Mouse (Mus musculus) liver, embryonic 12.5 days (tissue): ENCODE data around the gene Armh3. TPM values are rescaled to one million over a fixed set of nuclear protein-coding genes. Genes with fewer than 3 reads are reported as not detected.
"Not testable (repeated sequence)": the region's sequence is repeated elsewhere in the genome, so short reads cannot be mapped to it uniquely, and the experiment has no call there.

Source experiments
- ATAC-seq: fragments of 200-750 bp; cut with Nextera tagmentation; 2 replicates; pipeline ENCODE4 v1.8.0; 2017; ENCODE audit warnings: moderate number of reproducible peaks, mild to moderate bottlenecking, moderate library complexity
- H3K27ac ChIP-seq: fragments of 300-500 bp; sonication (generic); 2 replicates; pipeline ENCODE4 v1.5.1; 2016; ENCODE audit warnings: mild to moderate bottlenecking
- H3K27me3 ChIP-seq: fragments of 300-500 bp; sonication (generic); replicated peaks from 2 replicates; pipeline ENCODE4 v1.6.1; 2016; ENCODE audit warnings: mild to moderate bottlenecking, moderate library complexity
- H3K36me3 ChIP-seq: fragments of 300-500 bp; sonication (generic); 2 replicates; pipeline ENCODE4 v1.6.1; 2016; ENCODE audit warnings: mild to moderate bottlenecking, moderate library complexity
- H3K4me1 ChIP-seq: fragments of 300-500 bp; sonication (generic); 2 replicates; pipeline ENCODE4 v1.6.1; 2016
- H3K4me2 ChIP-seq: fragments of 300-500 bp; sonication (generic); 2 replicates; pipeline ENCODE4 v1.6.1; 2016; ENCODE audit warnings: mild to moderate bottlenecking, moderate library complexity
- H3K4me3 ChIP-seq: fragments of 300-500 bp; sonication (generic); 2 replicates; pipeline ENCODE4 v1.5.1; 2016; ENCODE audit warnings: mild to moderate bottlenecking, moderate library complexity
- H3K9ac ChIP-seq: fragments of 300-500 bp; sonication (generic); 2 replicates; pipeline ENCODE4 v1.6.1; 2016; ENCODE audit warnings: mild to moderate bottlenecking, moderate library complexity
- H3K9me3 ChIP-seq: fragments of 300-500 bp; sonication (generic); replicated peaks from 2 replicates; pipeline ENCODE4 v1.6.1; 2016; ENCODE audit warnings: mild to moderate bottlenecking, moderate library complexity
- WGBS: fragments of 180-500 bp; shearing (Covaris S2); methylation state at CpG from one replicate; pipeline ENCODE4 v1.1.7; 2016; ENCODE audit not compliant: insufficient replicate concordance; 5-methylcytosine and 5-hydroxymethylcytosine counted together
- polyA plus RNA-seq: library from polyadenylated mRNA; unstranded; fragments of >200 nt; fragmentation: Nextera tagmentation; extraction: Ambion mirVana; gene quantifications from 2 replicates; pipeline ENCODE4 v1.2.1, GENCODE M21; 2016

Gene Armh3
- polyA plus RNA-seq, 1 experiment from 2014 or later = 6.5 TPM

DNA sequence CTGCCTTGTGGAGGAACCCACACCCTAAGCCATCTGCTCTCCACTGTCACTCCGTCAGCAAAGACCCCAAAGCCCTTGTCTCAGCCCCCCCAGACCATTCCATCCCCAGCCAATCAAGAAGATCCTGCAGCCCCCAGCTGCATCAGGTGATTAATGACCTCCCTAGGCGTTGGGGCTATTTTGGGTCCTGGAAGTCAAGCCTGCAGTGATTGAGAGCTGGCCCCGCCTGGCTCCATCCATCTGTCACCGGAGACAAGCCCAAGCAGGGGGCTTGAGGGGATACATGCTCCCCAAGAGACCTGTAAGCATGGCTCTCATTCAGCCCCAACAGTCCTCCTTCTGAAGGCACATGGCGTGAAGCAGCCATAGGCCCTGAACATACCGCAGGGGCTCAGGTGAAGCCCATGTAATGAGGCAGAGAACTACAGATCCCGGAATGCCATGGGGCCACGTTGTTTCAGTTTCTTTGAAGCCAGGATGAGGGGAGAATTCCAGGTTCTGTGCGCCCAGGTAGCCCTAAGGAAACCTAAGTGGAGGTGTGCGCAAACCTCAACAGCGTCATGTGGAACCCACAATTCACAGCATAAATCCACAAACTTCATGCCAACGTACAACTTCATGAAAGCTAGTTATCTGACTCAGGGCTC is 187.1 kb downstream of the Armh3 start:
- no peak overlapping the region for H3K4me3 ChIP-seq
- H3K9ac ChIP-seq = no peak overlapping the region
- no peak overlapping the region for H3K27ac ChIP-seq
- ATAC-seq = no peak
- H3K36me3 ChIP-seq = no peaks in the 10 kb centered on the region
- no peaks in the 10 kb centered on the region for H3K9me3 ChIP-seq
- H3K4me1 ChIP-seq = peaks cover 29% of the 10 kb centered on the region
- H3K4me2 ChIP-seq = no peak overlapping the region
- H3K27me3 ChIP-seq = peaks cover 50% of the 10 kb centered on the region
- 60% methylated on average over 12 of the region's 12 CpGs for WGBS

DNA sequence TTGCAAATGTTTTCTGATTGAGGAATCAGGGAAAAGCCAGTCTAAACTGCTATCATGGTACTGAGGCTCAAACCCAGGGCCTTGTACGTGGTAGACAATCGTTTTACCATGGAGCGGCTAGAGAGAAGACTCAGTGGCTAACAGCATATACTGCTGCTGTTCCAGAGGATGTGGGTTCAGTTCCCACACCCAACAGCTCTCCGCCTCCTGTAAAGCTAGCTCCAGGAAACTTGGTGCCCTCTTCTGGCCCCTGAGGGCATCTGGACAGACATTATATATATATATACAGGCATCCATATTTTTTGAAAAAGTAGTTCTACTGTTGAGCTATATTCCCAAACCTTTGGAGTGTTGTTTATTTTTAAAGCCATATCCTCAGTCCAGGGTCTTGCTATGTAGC is 190.6 kb downstream of the Armh3 start:
- Histone ChIP-seq H3K4me1 (peaks cover 37% of the 10 kb centered on the region), H3K4me2 (no peak overlapping the region), H3K9ac (no peak overlapping the region), H3K27me3 (peaks cover 20% of the 10 kb centered on the region), H3K9me3 (no peaks in the 10 kb centered on the region), H3K27ac (no peak overlapping the region), H3K4me3 (no peak overlapping the region), H3K36me3 (no peaks in the 10 kb centered on the region)
- no peak for ATAC-seq
- WGBS = 66% methylated on average over 4 of the region's 4 CpGs

DNA sequence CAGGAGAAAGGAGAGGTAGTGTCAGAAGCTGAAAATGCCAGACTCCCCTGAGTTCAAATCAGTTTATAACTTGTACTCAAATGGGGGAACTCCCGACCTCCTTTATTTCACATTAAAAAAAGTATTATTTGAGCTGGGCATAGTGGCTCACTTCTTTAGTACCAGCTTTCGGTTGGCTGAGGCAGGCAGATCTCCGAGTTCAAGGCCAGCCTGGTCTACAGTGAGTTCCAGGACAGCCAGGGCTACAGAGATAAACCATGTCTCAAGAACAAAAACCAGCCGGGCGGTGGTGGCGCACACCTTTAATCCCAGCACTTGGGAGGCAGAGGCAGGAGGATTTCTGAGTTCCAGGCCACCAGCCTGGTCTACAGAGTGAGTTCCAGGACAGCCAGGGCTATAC is 192.5 kb downstream of the Armh3 start:
- H3K4me1 ChIP-seq = peaks cover 41% of the 10 kb centered on the region
- H3K4me3 ChIP-seq, ATAC-seq, H3K27ac ChIP-seq, H3K9ac ChIP-seq, H3K36me3 ChIP-seq, H3K4me2 ChIP-seq, H3K27me3 ChIP-seq, H3K9me3 ChIP-seq: not testable (repeated sequence)
- WGBS = 83% methylated on average over 6 of the region's 6 CpGs

DNA sequence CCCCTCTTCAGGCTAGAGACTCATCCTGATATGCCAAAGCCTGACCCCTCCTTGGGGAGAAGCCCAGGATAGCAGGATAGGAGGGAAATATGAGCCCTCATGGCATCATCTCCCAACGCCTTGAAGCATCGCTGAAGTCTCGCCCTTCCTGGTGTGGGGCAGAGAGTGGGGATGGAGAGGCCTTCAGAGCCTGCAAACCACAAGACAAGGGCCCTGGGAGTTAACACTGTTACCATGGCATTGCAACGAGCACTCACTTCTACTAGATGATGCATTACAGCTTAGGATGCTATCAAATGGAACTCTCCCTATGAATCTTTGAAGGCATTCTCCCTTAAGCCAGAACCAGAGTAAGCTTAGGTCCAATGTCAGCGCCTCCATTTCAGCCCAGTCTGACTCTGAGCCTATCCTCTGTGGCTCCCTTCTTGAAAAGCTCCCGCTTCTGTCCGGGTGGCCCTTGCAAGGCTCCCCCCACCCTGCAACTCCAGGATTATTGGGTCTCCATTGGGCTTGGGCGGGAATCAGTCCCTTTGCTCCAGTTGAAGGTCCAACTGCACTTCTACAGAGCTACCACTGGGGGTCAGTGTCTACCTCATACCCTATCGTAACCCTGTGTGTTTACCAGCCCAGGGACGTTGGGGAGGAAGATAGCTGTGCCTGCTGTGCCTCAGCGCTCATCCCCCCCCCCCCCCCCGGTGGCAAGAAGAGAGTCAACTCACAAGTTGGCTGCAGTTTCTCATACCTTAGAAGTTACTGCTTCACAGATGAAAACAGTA is 193.5 kb downstream of the Armh3 start:
- no peak overlapping the region for H3K4me3 ChIP-seq
- ATAC-seq = peak; percentile 47; the same call in 1 of the 2 replicates
- H3K36me3 ChIP-seq = no peaks in the 10 kb centered on the region
- H3K9ac ChIP-seq = no peak overlapping the region
- H3K27ac ChIP-seq = no peak overlapping the region
- 22% methylated on average over 12 of the region's 12 CpGs for WGBS
- peaks cover 41% of the 10 kb centered on the region for H3K4me1 ChIP-seq
- H3K4me2 ChIP-seq = peak overlapping the region; percentile 24; the same call in 1 of the 2 replicates
- no peaks in the 10 kb centered on the region; the same call in 1 of the 2 replicates for H3K27me3 ChIP-seq
- no peaks in the 10 kb centered on the region for H3K9me3 ChIP-seq

DNA sequence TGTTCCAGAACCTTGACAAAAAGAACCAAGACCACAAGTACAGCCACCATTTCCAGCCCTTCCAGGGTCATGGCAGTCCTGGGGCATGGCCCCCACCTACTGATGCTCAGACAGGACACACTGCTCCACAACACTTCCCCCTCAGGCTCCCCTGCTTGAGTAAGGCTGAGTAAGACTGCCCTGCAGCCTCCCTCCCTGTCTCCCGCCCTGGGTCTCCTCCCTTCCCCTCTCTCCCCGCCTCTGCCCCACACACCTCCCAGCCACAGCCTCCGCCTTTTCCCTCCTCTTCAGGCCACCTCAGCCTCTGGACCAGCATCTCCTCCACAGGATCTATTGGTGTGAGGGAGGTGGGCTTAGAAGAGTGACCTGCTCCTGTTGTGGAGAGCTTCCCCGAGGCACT is 194.9 kb downstream of the Armh3 start:
- H3K4me2 ChIP-seq = peak overlapping the region; percentile 68
- ATAC-seq = peak; percentile 73

DNA sequence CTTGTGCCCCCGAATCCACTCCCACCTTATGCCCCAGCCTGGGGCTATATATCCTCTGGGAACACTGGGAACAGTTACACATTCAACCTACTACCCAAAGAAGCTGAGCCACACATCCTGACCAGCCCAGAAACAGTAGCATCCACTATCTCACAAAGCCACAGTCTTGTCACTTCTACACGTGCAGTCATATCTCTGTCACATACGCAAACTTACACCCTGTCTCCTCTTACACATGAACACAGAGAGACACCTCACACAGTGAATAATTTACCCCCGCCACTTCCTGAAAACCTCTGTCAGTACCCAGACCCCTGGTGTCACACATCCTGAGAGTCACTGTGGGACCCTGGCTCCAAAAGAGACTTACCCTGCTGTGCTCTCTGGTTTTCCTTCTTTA is 195.6 kb downstream of the Armh3 start:
- Histone ChIP-seq H3K4me1 (peaks cover 41% of the 10 kb centered on the region), H3K27ac (peak overlapping the region; percentile 76), H3K36me3 (no peaks in the 10 kb centered on the region), H3K27me3 (no peaks in the 10 kb centered on the region; the same call in 1 of the 2 replicates), H3K9me3 (no peaks in the 10 kb centered on the region), H3K4me3 (peak overlapping the region; percentile 30), H3K4me2 (peak overlapping the region; percentile 68), H3K9ac (peak overlapping the region; percentile 54)
- peak; percentile 90 for ATAC-seq
- 31% methylated on average over 4 of the region's 4 CpGs for WGBS

More for the DNA sequence above, 194.9 kb downstream of the Armh3 start:
- H3K36me3 ChIP-seq = no peaks in the 10 kb centered on the region
- H3K9ac ChIP-seq = peak overlapping the region; percentile 54
- 17% methylated on average over 4 of the region's 4 CpGs for WGBS
- H3K27ac ChIP-seq = peak overlapping the region; percentile 76
- peak overlapping the region; percentile 30 for H3K4me3 ChIP-seq
- H3K4me1 ChIP-seq = peaks cover 41% of the 10 kb centered on the region
- H3K9me3 ChIP-seq = no peaks in the 10 kb centered on the region
- H3K27me3 ChIP-seq = no peaks in the 10 kb centered on the region; the same call in 1 of the 2 replicates

DNA sequence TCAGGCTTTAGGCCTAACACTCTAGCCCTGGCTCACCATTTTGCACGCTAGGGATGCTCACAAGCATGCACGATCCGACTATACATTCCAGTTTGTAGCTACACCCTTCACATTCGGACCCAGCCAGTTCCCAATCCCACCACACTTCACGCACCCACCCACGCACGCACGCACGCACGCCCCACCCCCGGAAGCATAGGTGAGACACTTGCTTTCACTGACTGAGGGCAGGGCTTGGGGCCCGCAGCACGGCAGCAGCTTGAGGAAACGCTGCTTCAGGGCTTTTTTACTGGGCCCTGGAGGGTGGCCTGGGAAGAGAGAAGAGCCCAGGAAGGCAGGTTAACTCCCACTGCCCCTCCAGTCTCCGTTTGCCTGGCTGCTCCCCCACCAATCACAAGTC is 201.4 kb downstream of the Armh3 start:
- H3K4me2 ChIP-seq = no peak overlapping the region
- H3K27me3 ChIP-seq = 0 out of 2 replicates have a peak, but pooled peaks cover 9% of the 10 kb centered on the region
- no peaks in the 10 kb centered on the region for H3K36me3 ChIP-seq
- 69% methylated on average over 15 of the region's 15 CpGs for WGBS
- ATAC-seq = no peak
- H3K27ac ChIP-seq = no peak overlapping the region
- no peak overlapping the region for H3K9ac ChIP-seq
- peaks cover 21% of the 10 kb centered on the region for H3K4me1 ChIP-seq
- H3K9me3 ChIP-seq = no peaks in the 10 kb centered on the region
- no peak overlapping the region for H3K4me3 ChIP-seq

DNA sequence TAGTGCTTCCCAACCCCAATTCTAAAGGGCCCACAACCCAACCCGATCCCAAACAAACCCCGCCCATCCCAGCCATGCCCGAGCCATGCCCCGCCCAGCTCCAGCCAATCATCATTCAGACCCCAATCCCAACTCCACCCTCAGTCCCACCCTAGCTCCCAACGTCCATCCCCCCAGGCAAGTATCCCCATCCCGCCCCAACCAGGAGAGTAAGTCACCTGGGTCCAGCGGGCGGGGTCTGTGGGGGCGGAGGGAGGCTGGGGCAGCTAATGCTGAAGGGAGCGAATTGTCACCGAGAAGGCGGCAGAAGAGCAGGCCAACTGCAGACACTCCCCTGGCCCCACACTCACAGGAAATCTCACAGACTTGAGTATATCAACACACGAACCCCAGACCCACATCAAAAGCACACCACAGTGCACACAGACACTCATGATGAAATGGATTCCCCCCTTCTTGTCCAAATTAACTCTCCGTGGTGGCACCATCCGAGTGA is 202.2 kb downstream of the Armh3 start:
- Histone ChIP-seq H3K4me1 (peaks cover 20% of the 10 kb centered on the region), H3K36me3 (no peaks in the 10 kb centered on the region), H3K9me3 (no peaks in the 10 kb centered on the region), H3K4me3 (peak overlapping the region; percentile 30; the same call in 1 of the 2 replicates), H3K27ac (no peak overlapping the region), H3K9ac (no peak overlapping the region), H3K4me2 (peak overlapping the region; percentile 62), H3K27me3 (0 out of 2 replicates have a peak, but pooled peaks cover 9% of the 10 kb centered on the region)
- WGBS = 24% methylated on average over 15 of the region's 15 CpGs
- peak; percentile 76 for ATAC-seq

DNA sequence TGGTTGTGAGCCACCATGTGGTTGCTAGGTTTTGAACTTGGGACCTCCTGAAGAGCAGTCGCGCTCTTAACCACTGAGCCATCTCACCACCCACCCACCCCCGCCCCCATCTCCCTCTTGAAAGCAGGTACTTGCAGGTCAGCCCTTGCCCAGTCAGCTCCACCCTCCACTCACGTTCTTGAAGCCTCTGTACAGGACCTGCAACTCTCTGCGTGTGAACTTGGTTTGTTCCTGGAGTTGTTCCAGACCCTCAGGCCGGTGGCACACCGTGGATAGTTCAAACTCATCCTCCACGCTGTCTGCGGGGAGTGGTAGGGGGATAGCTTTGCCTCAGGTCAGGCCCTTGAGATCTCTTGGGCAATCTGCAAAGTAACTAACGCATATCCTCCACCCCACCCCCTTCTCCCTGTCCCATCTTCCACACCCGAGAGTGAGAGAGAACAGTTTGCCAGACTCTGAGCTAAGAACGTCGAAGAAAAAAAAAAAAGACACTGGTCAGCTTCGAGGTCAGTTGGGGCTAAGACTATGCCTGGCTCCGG is 202.8 kb downstream of the Armh3 start:
- Histone ChIP-seq H3K9me3 (no peaks in the 10 kb centered on the region), H3K36me3 (no peaks in the 10 kb centered on the region), H3K27me3 (0 out of 2 replicates have a peak, but pooled peaks cover 9% of the 10 kb centered on the region), H3K4me3 (peak overlapping the region; percentile 30; the same call in 1 of the 2 replicates), H3K9ac (peak overlapping the region; percentile 27; the same call in 1 of the 2 replicates), H3K27ac (no peak overlapping the region), H3K4me2 (peak overlapping the region; percentile 62), H3K4me1 (peaks cover 26% of the 10 kb centered on the region)
- no peak for ATAC-seq
- WGBS = 29% methylated on average over 15 of the region's 15 CpGs

DNA sequence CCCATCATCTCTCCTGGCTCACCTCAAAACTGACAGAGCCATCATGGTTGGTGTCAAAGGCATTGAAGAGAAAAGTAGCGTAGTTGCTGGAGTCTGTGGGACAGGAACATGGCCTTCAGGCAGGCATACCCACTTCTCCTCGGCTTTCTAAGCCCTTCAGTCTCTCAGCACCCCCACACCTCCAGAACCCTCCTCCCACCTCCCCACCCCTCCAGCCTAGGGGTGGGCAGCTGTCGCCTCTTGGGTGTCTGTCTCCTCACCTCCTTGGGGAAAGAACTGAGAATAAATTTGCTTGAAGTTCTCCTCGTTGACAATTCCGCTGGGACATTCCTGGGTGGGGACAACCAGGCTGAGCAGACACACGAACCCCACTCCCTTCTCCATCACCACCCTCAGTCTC is 203.6 kb downstream of the Armh3 start:
- ATAC-seq = no peak
- WGBS = 62% methylated on average over 6 of the region's 6 CpGs
- no peak overlapping the region for H3K27ac ChIP-seq
- peaks cover 34% of the 10 kb centered on the region for H3K4me1 ChIP-seq
- H3K36me3 ChIP-seq = no peaks in the 10 kb centered on the region
- no peak overlapping the region for H3K4me2 ChIP-seq
- H3K9ac ChIP-seq = no peak overlapping the region
- H3K4me3 ChIP-seq = no peak overlapping the region
- H3K9me3 ChIP-seq = no peaks in the 10 kb centered on the region
- 0 out of 2 replicates have a peak, but pooled peaks cover 9% of the 10 kb centered on the region for H3K27me3 ChIP-seq

DNA sequence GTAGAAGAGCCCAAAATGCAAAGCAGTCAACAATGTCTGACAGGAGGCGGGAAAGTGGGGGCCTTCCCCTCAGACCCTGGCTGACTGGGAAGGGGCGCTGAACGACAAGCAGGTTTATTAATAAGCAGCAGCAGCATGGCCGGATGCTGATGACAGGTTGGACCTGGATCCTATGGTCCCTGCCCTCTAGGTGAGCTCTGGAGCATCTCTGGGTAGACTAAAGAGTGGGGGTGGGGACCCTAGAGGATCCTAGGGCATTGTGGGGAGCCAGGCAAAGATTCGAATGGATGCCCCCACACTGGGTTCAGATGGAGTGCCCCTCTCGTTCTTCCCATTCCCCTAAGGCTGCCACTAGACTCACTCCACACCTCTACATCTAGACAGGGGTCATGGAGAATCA is 205.9 kb downstream of the Armh3 start:
- H3K27me3 ChIP-seq = 0 out of 2 replicates have a peak, but pooled peaks cover 9% of the 10 kb centered on the region
- H3K36me3 ChIP-seq = no peaks in the 10 kb centered on the region
- H3K4me1 ChIP-seq = peaks cover 46% of the 10 kb centered on the region
- no peaks in the 10 kb centered on the region for H3K9me3 ChIP-seq
- H3K4me2 ChIP-seq = no peak overlapping the region
- no peak overlapping the region for H3K27ac ChIP-seq
- no peak for ATAC-seq
- no peak overlapping the region for H3K9ac ChIP-seq
- no peak overlapping the region for H3K4me3 ChIP-seq
- WGBS = 85% methylated on average over 6 of the region's 6 CpGs
